8 mouse cellular contexts compared by ENCODE assay signal in genomic region chr10:58359123-58359522, GRCm38 (mm10). TPM values are rescaled to one million over a fixed set of nuclear protein-coding genes. Genes with fewer than 3 reads are reported as not detected.
DNase-seq lines count a peak whose midpoint lies in the region; ATAC-seq and TF ChIP-seq lines count a peak whose summit lies in the region.
"Had no signal": no experiment of that assay in that cellular context is flagged by ENCODE, and none has a peak within 500 bp of the region (broad histone marks: within the 10 kb centered on the region; RNA-seq: fewer than 3 reads in every experiment).

No protein-coding gene starts in this region.

- H3K9ac ChIP-seq in kidney, embryonic 14.5 days (ENCODE audit: low read depth, low read length): no peak overlapping the region
- H3K9ac ChIP-seq in ES-E14 (ENCODE audit: insufficient read depth, low read depth, low read length, poor library complexity, severe bottlenecking): no peak overlapping the region
- H3K9ac ChIP-seq: limb, embryonic 12.5 days had no signal

- in situ Hi-C loops in ES-E14 (cut with MboI; ENCODE audit: low sequenced_read_pairs in 2 of 2, unreplicated experiment in 2 of 2): no loop called here

- no peaks in the 10 kb centered on the region for H3K27me3 ChIP-seq in kidney, embryonic 14.5 days (ENCODE audit: control insufficient read depth, insufficient read depth, low read length)
- H3K27me3 ChIP-seq: limb, embryonic 12.5 days had no signal

- no peak overlapping the region for H3K4me2 ChIP-seq in kidney, embryonic 14.5 days (replicated peaks; ENCODE audit: low read depth, low read length)
- H3K4me2 ChIP-seq: limb, embryonic 12.5 days had no signal

- WGBS in kidney, embryonic 14.5 days: 91% methylated on average over 2 of the region's 2 CpGs

- H3K4me1 ChIP-seq in kidney, embryonic 14.5 days (ENCODE audit: control insufficient read depth, insufficient read depth, low read length): no peaks in the 10 kb centered on the region
- peaks cover 0 to 7% of the 10 kb centered on the region in 2 experiments; a peak in 2 of 4 replicates for H3K4me1 ChIP-seq in ES-E14 (ENCODE audit: control insufficient read depth in 2 of 2, insufficient read depth in 2 of 2, low read length in 2 of 2, poor library complexity in 1 of 2)

- no peak for ATAC-seq in kidney, embryonic 14.5 days (ENCODE audit: low FRiP score, low TSS enrichment)
- peak; percentile 69; the same call in 1 of the 2 replicates for ATAC-seq in erythroid progenitor cell, adult 5-6 weeks (replicated peaks; ENCODE audit: low FRiP score, poor library complexity, severe bottlenecking)

- H3K9me3 ChIP-seq in kidney, embryonic 14.5 days (ENCODE audit: control insufficient read depth, low read length): no peaks in the 10 kb centered on the region
- no peaks in the 10 kb centered on the region for H3K9me3 ChIP-seq in ES-E14 (ENCODE audit: control insufficient read depth, insufficient read depth, low read depth, low read length)
- H3K9me3 ChIP-seq: limb, embryonic 12.5 days had no signal

- peak; percentile 31 for DNase-seq in kidney, adult 18-20 months
- DNase-seq in CD4-positive helper T cell, adult 2 months (ENCODE audit: low read depth, low spot score): peak; percentile 77
- no peak for DNase-seq in ES-E14 (ENCODE audit: low read depth, low spot score)
- peak; percentile 24 to 35 for DNase-seq in natural killer cell, adult 2 months (ENCODE audit: low spot score in 2 of 2)
- DNase-seq in frontal cortex, postnatal 10 days (ENCODE audit: low spot score in 2 of 2): no peak

- H3K27ac ChIP-seq in kidney, embryonic 14.5 days (ENCODE audit: low read depth, low read length): no peak overlapping the region
- H3K27ac ChIP-seq in ES-E14 (ENCODE audit: insufficient read depth, low read depth, low read length, poor library complexity, severe bottlenecking): no peak overlapping the region
- H3K27ac ChIP-seq: limb, embryonic 12.5 days had no signal

- H3K36me3 ChIP-seq in kidney, embryonic 14.5 days (ENCODE audit: control insufficient read depth, insufficient read depth, low read length): no peaks in the 10 kb centered on the region
- no peaks in the 10 kb centered on the region for H3K36me3 ChIP-seq in ES-E14 (ENCODE audit: control insufficient read depth, insufficient read depth, low read length, poor library complexity, severe bottlenecking)
- H3K36me3 ChIP-seq: limb, embryonic 12.5 days had no signal

- no peak overlapping the region for H3K4me3 ChIP-seq in kidney, embryonic 14.5 days (ENCODE audit: low read length)
- no peak overlapping the region for H3K4me3 ChIP-seq in ES-E14 (ENCODE audit: insufficient read depth in 1 of 2, low read depth in 1 of 2, low read length in 2 of 2, poor library complexity in 1 of 2, severe bottlenecking in 1 of 2)
- H3K4me3 ChIP-seq: limb, embryonic 12.5 days had no signal

TF ChIP-seq in ES-E14, 5 proteins besides CTCF, POLR2A, EP300 and RAD21:
- TF ChIP-seq ZC3H11A (IDR thresholded peaks at IDR 0.05; ENCODE audit: borderline replicate concordance, low read depth, low read length) (0 out of 2 replicates have a peak, but pooled peaks have one; percentile 18), ZNF384 (IDR thresholded peaks at IDR 0.05; ENCODE audit: low read depth, low read length) (no peak)

RNA-seq across cellular contexts. Expression of gene Lims1, which starts 35.9 kb away (rescaled TPM):
- polyA plus RNA-seq in kidney, embryonic 14.5 days (2014; fragmentation: Nextera tagmentation; extraction: Ambion mirVana): 112 and 131 TPM in 2 replicates
- total RNA-seq in ES-E14 (2012; rRNA removed): 51.0 and 59.8 TPM in 2 replicates
- total RNA-seq in erythroid progenitor cell, adult 5-6 weeks (2015; ENCODE audit: low replicate concordance): 67.8 and 80.5 TPM in 2 replicates
- 37.5 and 42.2 TPM in 2 replicates for total RNA-seq in erythroid progenitor cell, adult 5-6 weeks (2017; ENCODE audit: low replicate concordance)

Comparison
In these comparisons a context has a peak if more than half of its experiments do, and no peak if none do; other contexts are left out.
1. DNase-seq: peak in kidney, adult 18-20 months (single experiment), CD4-positive helper T cell, adult 2 months (single experiment) and natural killer cell, adult 2 months (2 of 2); none in ES-E14 (single experiment) and frontal cortex, postnatal 10 days (0 of 2).